Mouse (Mus musculus) layer of hippocampus, postnatal 14 days (tissue): ENCODE measurements around the gene Aldh3a1. TPM values are rescaled to one million over a fixed set of nuclear protein-coding genes. Genes with fewer than 3 reads are reported as not detected.
"Not testable (repeated sequence)": the region's sequence is repeated elsewhere in the genome, so short reads cannot be mapped to it uniquely, and the experiment has no call there.

Experiments used
- DNase-seq, 2 experiments: peaks; one replicate each; pipeline ENCODE4 v3.0.0; 2021 to 2022; ENCODE audit warnings: low spot score in 2 of 2, mixed read lengths in 1 of 2
- long read RNA-seq, 2 experiments: library from polyadenylated mRNA; stranded (forward); transcript quantifications; one replicate each; pipeline ENCODE4 v2.0.0; 2021
- total RNA-seq, 2 experiments: library from RNA; stranded (reverse); gene quantifications; 2 replicates each; pipeline ENCODE4 v1.2.3; 2021

The Aldh3a1 gene
- under 1 TPM; 0.81 to 0.95 TPM for total RNA-seq
- long read RNA-seq, experiment 1, partial matches to known transcripts = 1 of 1 reads
- long read RNA-seq, experiment 1, other reads (novel, unspliced or antisense) = 0 of 1 reads
- long read RNA-seq, experiment 2, partial matches to known transcripts = 1 of 1 reads
- long read RNA-seq, experiment 2, other reads (novel, unspliced or antisense) = 0 of 1 reads

GRCm38 (mm10) chr11:61207487-61208246 lies at the start of gene Aldh3a1:
Aldh3a1 (plus strand) TSS chr11:61207537.
- no peak for DNase-seq

DNA sequence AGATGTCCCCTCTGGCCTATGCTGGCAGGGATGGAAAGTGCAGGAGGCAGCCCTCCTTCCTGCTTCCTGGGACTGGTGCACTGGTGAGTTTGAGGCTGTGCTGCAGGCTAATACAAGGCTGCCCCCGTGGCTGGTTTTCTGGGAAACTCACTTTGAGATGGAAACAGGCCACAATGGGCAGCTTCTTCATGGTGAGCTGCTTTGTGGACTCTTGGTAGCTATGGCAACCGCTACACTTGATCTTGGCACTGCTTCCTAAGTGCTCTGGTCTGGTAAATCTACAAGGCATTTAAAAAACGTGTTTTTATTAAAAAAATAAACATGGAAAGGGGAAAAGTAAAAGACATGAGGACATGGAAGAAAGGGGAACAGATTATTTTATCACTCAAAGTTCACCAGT lies 49.2 kb upstream of the Aldh3a1 start:
- DNase-seq = no peak

DNA sequence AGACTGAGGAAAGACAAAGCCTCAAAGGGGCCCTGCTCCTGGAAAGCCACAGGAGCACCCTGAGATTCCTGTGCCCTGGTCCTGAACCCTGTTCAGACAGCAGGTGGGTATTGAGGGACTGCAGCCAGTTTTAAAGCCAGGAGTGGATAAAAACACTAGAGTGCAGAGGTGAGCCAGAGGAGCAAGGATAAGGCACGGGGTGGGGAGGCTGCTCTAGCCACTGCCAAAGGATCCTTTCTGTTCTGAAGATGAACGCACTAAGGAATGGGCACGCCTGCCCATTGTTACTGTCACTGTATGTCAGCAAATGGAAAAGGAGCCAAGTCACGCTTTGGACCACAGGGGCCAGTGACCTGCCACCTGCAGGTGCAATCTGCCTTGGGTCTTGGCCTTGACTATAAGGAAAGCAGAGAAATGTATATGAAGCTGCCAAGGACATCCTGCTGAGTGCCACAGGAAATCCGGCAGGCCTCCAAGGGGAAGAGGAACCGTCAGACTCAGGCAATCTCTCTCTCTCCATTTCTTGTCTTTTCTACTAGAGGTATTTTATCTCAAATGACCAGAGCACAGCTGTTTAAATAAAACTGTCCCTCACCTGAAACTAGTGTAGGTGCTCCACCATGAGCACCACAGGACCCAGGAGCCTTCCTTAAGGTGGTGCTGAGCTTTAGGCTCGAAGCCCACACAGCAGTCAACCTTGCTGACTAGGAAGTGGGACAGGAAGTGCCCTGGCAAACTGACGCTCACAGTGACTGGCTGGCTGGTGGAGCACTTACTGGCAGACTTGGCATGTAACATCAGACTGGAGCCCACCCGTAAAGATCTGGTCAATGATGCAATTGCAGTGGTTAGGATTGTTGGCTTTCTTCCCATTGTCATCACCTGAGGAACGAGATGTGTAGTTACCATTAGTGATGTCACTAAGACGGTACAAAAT lies 47.3 kb upstream of the Aldh3a1 start:
- no peak for DNase-seq

- no peak for DNase-seq
These were observed 46.2 kb upstream of the Aldh3a1 start for GRCm38 (mm10) chr11:61161121-61161520.

- DNase-seq = no peak
These were observed 44.6 kb upstream of the Aldh3a1 start for GRCm38 (mm10) chr11:61162776-61163175.

DNA sequence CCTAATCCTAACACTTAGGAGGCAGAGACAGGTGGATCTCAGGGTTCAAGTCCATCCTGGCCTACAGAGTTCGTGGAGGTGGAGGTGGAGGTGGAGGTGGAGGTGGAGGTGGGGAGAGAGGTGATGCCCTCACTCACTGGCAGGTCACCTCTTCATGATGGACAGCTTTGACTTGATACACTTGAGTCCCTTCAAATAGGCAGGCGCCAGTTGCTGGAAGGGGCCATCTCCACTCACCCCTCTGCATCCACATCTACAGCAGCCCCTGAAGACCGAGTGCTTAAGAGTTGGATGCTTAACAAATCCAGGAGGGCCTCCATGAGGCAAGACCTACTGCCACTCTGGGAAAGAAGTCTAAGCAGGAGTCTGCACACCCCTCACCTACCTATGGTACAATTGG lies 44.0 kb upstream of the Aldh3a1 start:
- no peak for DNase-seq

GRCm38 (mm10) chr11:61164366-61164765 lies 43.0 kb upstream of the Aldh3a1 start:
- no peak for DNase-seq

GRCm38 (mm10) chr11:61164881-61165280 lies 42.5 kb upstream of the Aldh3a1 start:
- no peak for DNase-seq

- no peak for DNase-seq
These were observed 37.2 kb upstream of the Aldh3a1 start for GRCm38 (mm10) chr11:61170184-61170583.

GRCm38 (mm10) chr11:61173477-61173876 lies 33.9 kb upstream of the Aldh3a1 start:
- DNase-seq = not testable (repeated sequence)

DNA sequence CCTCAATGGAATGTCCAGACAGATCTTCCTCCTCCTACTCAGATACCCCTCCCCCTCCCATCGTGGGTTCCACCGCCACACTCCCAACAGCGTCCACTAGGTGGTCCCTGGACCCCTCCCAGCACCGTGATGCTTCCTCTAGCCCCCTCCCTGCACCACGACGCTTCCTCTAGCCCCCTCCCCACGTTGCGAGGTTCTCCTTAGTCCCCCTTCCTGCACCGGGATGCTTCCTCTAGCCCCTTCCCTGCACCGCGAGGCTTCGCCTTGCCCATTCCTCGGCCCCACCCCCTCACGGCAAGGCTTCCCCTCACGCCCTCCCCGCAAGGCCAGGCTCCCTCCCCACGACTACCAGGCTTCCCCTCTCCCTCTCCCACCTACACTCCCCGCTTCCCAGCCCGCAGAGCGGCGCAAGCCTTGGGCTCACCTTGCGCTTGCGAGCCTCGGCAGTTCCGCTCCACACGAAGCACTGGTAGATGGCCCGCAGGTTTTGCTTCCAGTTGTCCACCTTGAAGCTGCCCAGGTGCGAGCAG lies 33.0 kb upstream of the Aldh3a1 start:
- peak; percentile 61 to 66 for DNase-seq

GRCm38 (mm10) chr11:61174821-61175658 lies 32.3 kb upstream of the Aldh3a1 start, which contains the start of gene Usp22:
Usp22 (minus strand) TSS chr11:61175055.
- peak; percentile 100 for DNase-seq

- no peak for DNase-seq
These were observed 31.6 kb upstream of the Aldh3a1 start for GRCm38 (mm10) chr11:61175778-61176177.

DNA sequence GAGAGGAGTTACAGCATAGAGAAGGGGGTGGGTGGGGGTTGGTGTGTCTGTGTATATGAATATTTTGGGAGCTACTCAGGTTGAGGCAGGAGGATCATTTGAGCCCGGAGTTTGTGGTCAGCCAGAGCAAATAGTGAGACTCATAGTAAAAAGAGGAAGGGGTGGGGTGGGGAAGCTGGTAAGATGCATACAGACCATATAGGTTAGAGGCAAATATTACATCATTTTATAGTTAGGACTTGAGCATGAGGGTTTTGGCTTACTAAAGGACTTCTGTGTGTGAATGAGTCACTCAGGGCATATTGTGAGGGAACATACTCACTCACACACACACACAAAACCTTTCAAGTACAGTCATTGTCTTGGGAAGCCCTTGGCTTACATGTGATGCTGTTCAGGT lies 31.0 kb upstream of the Aldh3a1 start:
- no peak for DNase-seq

DNA sequence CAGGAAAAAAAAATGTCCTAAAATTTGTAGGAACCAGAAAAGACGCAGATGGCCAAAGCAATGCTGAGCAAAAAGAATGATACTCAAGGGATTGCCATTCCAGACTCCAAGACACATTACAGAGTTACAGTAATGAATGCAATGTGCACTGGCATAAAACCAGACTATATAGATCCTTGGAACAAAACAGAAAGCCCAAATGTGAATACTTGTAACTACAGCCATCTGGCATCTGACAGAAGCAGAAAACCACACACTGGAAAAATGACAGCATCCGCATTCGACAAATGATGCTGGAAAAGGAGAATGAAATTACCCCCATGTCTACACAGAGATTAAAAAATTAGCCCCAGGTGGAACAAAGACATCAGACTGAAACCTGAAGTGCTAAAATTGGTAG lies 27.0 kb upstream of the Aldh3a1 start:
- DNase-seq = peak in 1 of 2 experiments; percentile 58

- DNase-seq = no peak
These were observed 25.7 kb upstream of the Aldh3a1 start for GRCm38 (mm10) chr11:61181624-61182023.

GRCm38 (mm10) chr11:61183820-61184219 lies 23.5 kb upstream of the Aldh3a1 start:
- DNase-seq = no peak

DNA sequence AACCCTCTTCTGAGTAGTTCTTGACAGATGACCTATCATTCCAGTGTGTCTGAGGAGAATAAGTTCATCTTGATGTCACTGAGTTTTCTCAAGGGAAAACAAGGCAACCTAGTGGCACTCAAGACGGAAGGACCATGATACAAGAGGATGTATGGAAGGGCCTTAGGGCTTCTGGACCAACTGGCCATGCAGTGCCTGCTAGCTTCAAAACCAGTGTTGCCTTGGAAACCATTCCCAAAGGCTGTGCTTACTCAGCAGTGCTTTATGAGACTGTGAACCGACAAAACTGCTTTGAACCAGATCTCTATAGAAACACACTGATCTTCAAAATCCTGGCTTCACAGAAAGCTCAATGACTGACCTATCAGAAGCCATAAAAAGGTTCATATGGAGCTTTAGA lies 16.6 kb upstream of the Aldh3a1 start:
- no peak for DNase-seq

DNA sequence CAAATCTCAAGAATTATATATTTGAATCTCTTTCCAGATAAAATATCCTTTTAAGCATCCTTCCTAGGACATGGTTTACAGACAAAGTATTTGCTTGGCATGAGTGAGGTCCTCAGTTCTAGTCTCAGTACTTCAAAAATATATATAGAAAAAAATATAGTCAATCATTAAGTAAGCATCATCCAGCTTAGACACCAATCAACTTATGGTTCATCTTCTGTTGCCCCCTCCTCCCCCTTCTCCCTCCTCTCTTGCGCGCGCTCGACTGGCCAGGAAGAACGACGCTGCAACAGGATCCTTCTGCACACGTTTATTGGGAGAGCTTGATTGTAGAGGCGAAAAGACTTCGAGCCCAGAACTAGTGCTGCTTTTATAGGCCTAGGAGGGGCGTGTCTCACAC lies 15.2 kb upstream of the Aldh3a1 start:
- DNase-seq = not testable (repeated sequence)

- DNase-seq = no peak
These were observed 14.6 kb upstream of the Aldh3a1 start for GRCm38 (mm10) chr11:61192779-61193178.
